Mouse (Mus musculus) ES-Bruce4 (cell line): ENCODE results near the gene Cblb. TPM values are rescaled to one million over a fixed set of nuclear protein-coding genes. Genes with fewer than 3 reads are reported as not detected.

Experiments used
- H3K27ac ChIP-seq: 2 replicates; pipeline ENCODE4 v1.5.1; 2012; ENCODE audit warnings: low read length, inconsistent platforms; ENCODE audit not compliant: insufficient read depth
- H3K27me3 ChIP-seq: 2 replicates; pipeline ENCODE4 v1.6.1; 2012; ENCODE audit warnings: mild to moderate bottlenecking, low read length, inconsistent platforms; ENCODE audit not compliant: control insufficient read depth, poor library complexity, insufficient read depth, severe bottlenecking
- H3K36me3 ChIP-seq: 2 replicates; pipeline ENCODE4 v1.6.1; 2012; ENCODE audit warnings: inconsistent platforms, mild to moderate bottlenecking, low read length, moderate library complexity; ENCODE audit not compliant: control insufficient read depth, poor library complexity, insufficient read depth, severe bottlenecking
- H3K4me1 ChIP-seq: one replicate; pipeline ENCODE4 v1.8.1; 2011; ENCODE audit warnings: low read length; ENCODE audit not compliant: control insufficient read depth, insufficient read depth
- H3K4me3 ChIP-seq: 2 replicates; pipeline ENCODE4 v1.5.1; 2011; ENCODE audit warnings: low read depth, mild to moderate bottlenecking, low read length
- H3K9ac ChIP-seq: 2 replicates; pipeline ENCODE4 v1.6.1; 2012; ENCODE audit warnings: low read depth, mild to moderate bottlenecking, inconsistent platforms; ENCODE audit not compliant: poor library complexity, severe bottlenecking
- H3K9me3 ChIP-seq: replicated peaks from 2 replicates; pipeline ENCODE4 v1.6.1; 2012; ENCODE audit warnings: mild to moderate bottlenecking, low read length, inconsistent platforms; ENCODE audit not compliant: control insufficient read depth, poor library complexity, insufficient read depth, severe bottlenecking
- CTCF ChIP-seq: IDR thresholded peaks from one replicate; pipeline ENCODE4 v1.8.1; 2011; ENCODE audit warnings: low read depth, low read length
- EP300 ChIP-seq: IDR thresholded peaks from 2 replicates; pipeline ENCODE4 v1.6.1; 2011; ENCODE audit warnings: low read depth, low read length; ENCODE audit not compliant: insufficient read depth
- POLR2A ChIP-seq: IDR thresholded peaks from one replicate; pipeline ENCODE4 v1.8.1; 2011; ENCODE audit warnings: low read length; ENCODE audit not compliant: insufficient read depth
- polyA plus RNA-seq: library from polyadenylated mRNA; stranded (reverse); fragments of >200 nt; gene quantifications from 2 replicates; pipeline ENCODE4 v1.2.4, GENCODE M21; 2011; ENCODE audit warnings: low read depth; ENCODE audit not compliant: missing spikeins, insufficient read depth, insufficient read length

The Cblb gene
- polyA plus RNA-seq, 1 experiment = 21.1 TPM

GRCm38 (mm10) chr16:52182057-52182456 lies 151.0 kb downstream of the Cblb start:
- TF ChIP-seq POLR2A = no peak
- TF ChIP-seq EP300 = no peak
- no peak for TF ChIP-seq CTCF
- H3K36me3 ChIP-seq = no peaks in the 10 kb centered on the region
- H3K9ac ChIP-seq = no peak overlapping the region

DNA sequence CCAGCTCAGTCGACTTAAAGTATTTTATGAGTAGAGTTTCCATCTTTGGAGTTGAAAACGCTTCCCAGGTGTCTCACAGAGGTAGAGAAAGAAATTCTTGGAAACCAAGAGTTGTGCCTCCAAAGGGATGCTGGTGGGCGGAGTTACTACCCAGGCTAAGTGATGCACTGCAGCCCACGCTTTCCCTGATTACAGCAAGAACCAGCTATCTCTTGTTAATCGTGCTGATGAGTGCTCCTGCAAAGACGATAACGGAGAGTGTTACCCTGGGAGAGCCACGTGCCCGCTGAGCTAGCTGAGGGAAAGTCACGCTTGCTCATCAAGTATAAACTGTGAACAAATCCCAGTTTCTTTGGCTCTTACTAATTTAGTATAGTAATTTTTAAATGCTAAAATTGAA lies 153.3 kb downstream of the Cblb start:
- no peak overlapping the region for H3K27ac ChIP-seq
- H3K9me3 ChIP-seq = no peaks in the 10 kb centered on the region
- no peak overlapping the region for H3K9ac ChIP-seq
- no peaks in the 10 kb centered on the region for H3K36me3 ChIP-seq
- H3K4me1 ChIP-seq = no peaks in the 10 kb centered on the region
- H3K4me3 ChIP-seq = no peak overlapping the region
- H3K27me3 ChIP-seq = no peaks in the 10 kb centered on the region
- TF ChIP-seq EP300 (no peak), CTCF (no peak), POLR2A (no peak)

More at GRCm38 (mm10) chr16:52182057-52182456, 151.0 kb downstream of the Cblb start:
- Histone ChIP-seq H3K27me3 (no peaks in the 10 kb centered on the region), H3K4me3 (no peak overlapping the region), H3K27ac (no peak overlapping the region), H3K4me1 (no peaks in the 10 kb centered on the region), H3K9me3 (no peaks in the 10 kb centered on the region)

DNA sequence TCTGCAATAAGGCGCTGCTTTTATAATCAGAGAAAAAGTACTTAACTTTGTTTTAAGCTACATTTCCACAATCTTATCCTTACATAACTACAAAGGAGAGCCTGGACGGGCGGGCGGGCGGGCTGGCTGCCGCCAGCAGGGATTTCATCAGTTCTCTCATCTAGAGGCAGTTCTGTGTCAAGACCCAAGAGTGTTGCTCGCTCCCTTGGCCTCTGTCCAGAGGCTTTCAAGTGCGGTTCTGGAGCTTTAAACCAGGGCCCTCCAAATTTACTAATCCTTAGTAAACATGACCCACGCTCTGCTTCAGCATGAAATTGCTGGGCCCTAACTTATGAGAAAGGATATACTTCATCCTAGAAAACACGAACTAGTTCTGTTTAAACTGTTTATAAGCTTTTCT lies 155.7 kb downstream of the Cblb start:
- Histone ChIP-seq H3K9ac (no peak overlapping the region), H3K36me3 (no peaks in the 10 kb centered on the region)

DNA sequence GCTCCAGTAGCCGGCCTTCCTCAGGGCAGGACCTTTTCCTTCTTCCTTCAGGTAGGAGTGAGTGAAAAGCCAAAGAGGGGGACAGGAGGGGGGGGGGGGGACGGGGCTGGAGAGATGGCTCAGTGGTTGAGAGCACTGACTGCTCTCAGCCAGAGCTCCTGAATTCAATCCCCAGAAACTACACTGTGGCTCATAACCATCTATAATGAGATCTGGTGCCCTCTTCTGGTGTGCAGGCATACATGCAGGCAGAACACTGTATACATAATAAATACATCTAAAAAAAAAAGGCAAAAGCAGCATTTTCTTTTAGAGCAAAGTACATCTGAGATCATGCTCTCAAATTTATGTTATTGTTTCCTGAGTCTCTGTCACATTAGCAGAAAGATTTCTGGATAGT lies 158.1 kb downstream of the Cblb start:
- Histone ChIP-seq H3K9ac (no peak overlapping the region), H3K36me3 (no peaks in the 10 kb centered on the region), H3K9me3 (no peaks in the 10 kb centered on the region), H3K27ac (no peak overlapping the region), H3K27me3 (no peaks in the 10 kb centered on the region), H3K4me3 (no peak overlapping the region), H3K4me1 (no peaks in the 10 kb centered on the region)
- no peak for TF ChIP-seq POLR2A
- no peak for TF ChIP-seq CTCF
- TF ChIP-seq EP300 = no peak

More for the DNA sequence above, 155.7 kb downstream of the Cblb start:
- no peak overlapping the region for H3K27ac ChIP-seq
- H3K4me3 ChIP-seq = no peak overlapping the region
- no peaks in the 10 kb centered on the region for H3K4me1 ChIP-seq
- H3K27me3 ChIP-seq = no peaks in the 10 kb centered on the region
- TF ChIP-seq EP300 (no peak), POLR2A (no peak), CTCF (no peak)
- no peaks in the 10 kb centered on the region for H3K9me3 ChIP-seq

DNA sequence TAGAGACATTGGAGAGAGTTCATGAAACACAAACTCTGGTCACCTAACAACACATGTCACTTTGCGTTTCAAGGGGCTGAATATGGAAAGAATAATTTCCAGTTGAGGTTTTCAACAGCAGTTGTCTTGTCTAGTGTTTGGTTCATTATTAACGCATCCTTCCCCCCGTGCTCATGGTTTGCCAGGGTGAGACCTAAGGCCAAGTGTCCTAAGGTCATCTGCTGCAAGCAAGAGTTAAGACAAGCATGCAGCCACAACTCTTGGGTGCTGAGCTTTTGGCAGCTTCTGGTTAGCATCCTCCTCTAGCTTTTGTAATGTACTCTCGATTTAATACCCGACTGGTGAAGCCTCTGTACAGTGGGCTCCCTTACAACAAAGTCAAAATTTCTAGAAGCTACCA lies 159.7 kb downstream of the Cblb start:
- no peaks in the 10 kb centered on the region for H3K36me3 ChIP-seq
- H3K4me3 ChIP-seq = no peak overlapping the region
- H3K9me3 ChIP-seq = no peaks in the 10 kb centered on the region
- TF ChIP-seq POLR2A = no peak
- TF ChIP-seq CTCF = no peak
- no peak for TF ChIP-seq EP300
- H3K27ac ChIP-seq = no peak overlapping the region
- H3K4me1 ChIP-seq = no peaks in the 10 kb centered on the region
- no peak overlapping the region for H3K9ac ChIP-seq
- no peaks in the 10 kb centered on the region for H3K27me3 ChIP-seq

- Histone ChIP-seq H3K36me3 (no peaks in the 10 kb centered on the region), H3K9ac (no peak overlapping the region), H3K27ac (no peak overlapping the region), H3K4me1 (no peaks in the 10 kb centered on the region), H3K9me3 (no peaks in the 10 kb centered on the region), H3K4me3 (no peak overlapping the region), H3K27me3 (no peaks in the 10 kb centered on the region)
- TF ChIP-seq EP300 (no peak), CTCF (no peak), POLR2A (no peak)
These were observed 163.0 kb downstream of the Cblb start for GRCm38 (mm10) chr16:52194040-52194439.
